Mouse (Mus musculus): ENCODE results near the gene Zfp644. TPM values are rescaled to one million over a fixed set of nuclear protein-coding genes. Genes with fewer than 3 reads are reported as not detected.
A peak's percentile ranks its signal among the peaks of the same experiment; 100 is the strongest.

Zfp644 gene
- polyA plus RNA-seq, 1 experiment from 2014 or later = 77.6 TPM

GRCm38 (mm10) chr5:106594388-106594787 is 102.7 kb downstream of the Zfp644 start:
- Histone ChIP-seq H3K27me3 (ENCODE audit: control insufficient read depth, insufficient read depth, low read length) (no peaks in the 10 kb centered on the region), H3K9ac (ENCODE audit: low read length) (no peak overlapping the region), H3K9me3 (ENCODE audit: control insufficient read depth, low read length) (no peaks in the 10 kb centered on the region), H3K36me3 (ENCODE audit: control insufficient read depth, insufficient read depth, low read length) (no peaks in the 10 kb centered on the region), H3K4me3 (ENCODE audit: low read depth, low read length) (no peak overlapping the region), H3K27ac (ENCODE audit: low read depth, low read length) (no peak overlapping the region), H3K4me1 (ENCODE audit: control insufficient read depth, insufficient read depth, low read length) (no peaks in the 10 kb centered on the region; the same call in 1 of the 2 replicates), H3K4me2 (no peak overlapping the region)
- DNase-seq (ENCODE audit: low spot score, missing footprints) = no peak
- ATAC-seq (ENCODE audit: low FRiP score) = no peak

- Histone ChIP-seq H3K27me3 (ENCODE audit: control insufficient read depth, insufficient read depth, low read length) (no peaks in the 10 kb centered on the region), H3K9me3 (ENCODE audit: control insufficient read depth, low read length) (no peaks in the 10 kb centered on the region), H3K9ac (ENCODE audit: low read length) (no peak overlapping the region), H3K27ac (ENCODE audit: low read depth, low read length) (no peak overlapping the region), H3K4me3 (ENCODE audit: low read depth, low read length) (no peak overlapping the region), H3K36me3 (ENCODE audit: control insufficient read depth, insufficient read depth, low read length) (no peaks in the 10 kb centered on the region), H3K4me1 (ENCODE audit: control insufficient read depth, insufficient read depth, low read length) (no peaks in the 10 kb centered on the region), H3K4me2 (no peak overlapping the region)
- 90% methylated on average over 5 of the region's 5 CpGs for WGBS
- no peak for DNase-seq (ENCODE audit: low spot score, missing footprints)
- no peak for ATAC-seq (ENCODE audit: low FRiP score)
These were observed 106.4 kb downstream of the Zfp644 start for GRCm38 (mm10) chr5:106590686-106591085.

GRCm38 (mm10) chr5:106589670-106590069 is 107.4 kb downstream of the Zfp644 start:
- no peaks in the 10 kb centered on the region for H3K4me1 ChIP-seq (ENCODE audit: control insufficient read depth, insufficient read depth, low read length)
- H3K27me3 ChIP-seq (ENCODE audit: control insufficient read depth, insufficient read depth, low read length) = no peaks in the 10 kb centered on the region
- no peaks in the 10 kb centered on the region for H3K9me3 ChIP-seq (ENCODE audit: control insufficient read depth, low read length)
- DNase-seq (ENCODE audit: low spot score, missing footprints) (no peak), ATAC-seq (ENCODE audit: low FRiP score) (no peak)
- no peaks in the 10 kb centered on the region for H3K36me3 ChIP-seq (ENCODE audit: control insufficient read depth, insufficient read depth, low read length)
- H3K9ac ChIP-seq (ENCODE audit: low read length) = no peak overlapping the region
- 93% methylated on average over 11 of the region's 11 CpGs for WGBS
- H3K4me3 ChIP-seq (ENCODE audit: low read depth, low read length) = no peak overlapping the region
- H3K27ac ChIP-seq (ENCODE audit: low read depth, low read length) = no peak overlapping the region
- H3K4me2 ChIP-seq = no peak overlapping the region

- Histone ChIP-seq H3K27me3 (ENCODE audit: control insufficient read depth, insufficient read depth, low read length) (no peaks in the 10 kb centered on the region), H3K4me2 (no peak overlapping the region), H3K9me3 (ENCODE audit: control insufficient read depth, low read length) (no peaks in the 10 kb centered on the region), H3K27ac (ENCODE audit: low read depth, low read length) (no peak overlapping the region), H3K9ac (ENCODE audit: low read length) (no peak overlapping the region), H3K4me3 (ENCODE audit: low read depth, low read length) (no peak overlapping the region), H3K4me1 (ENCODE audit: control insufficient read depth, insufficient read depth, low read length) (no peaks in the 10 kb centered on the region), H3K36me3 (ENCODE audit: control insufficient read depth, insufficient read depth, low read length) (no peaks in the 10 kb centered on the region)
- ATAC-seq (ENCODE audit: low FRiP score) (no peak), DNase-seq (ENCODE audit: low spot score, missing footprints) (no peak)
- 93% methylated on average over 9 of the region's 9 CpGs for WGBS
These were observed 108.1 kb downstream of the Zfp644 start for GRCm38 (mm10) chr5:106589006-106589405.

- WGBS = 85% methylated on average over 7 of the region's 7 CpGs
These were observed 116.1 kb downstream of the Zfp644 start for GRCm38 (mm10) chr5:106580943-106581342.

GRCm38 (mm10) chr5:106577237-106577888 is 119.7 kb downstream of the Zfp644 start:
- H3K4me2 ChIP-seq = no peak overlapping the region
- no peak overlapping the region for H3K27ac ChIP-seq (ENCODE audit: low read depth, low read length)
- no peak overlapping the region for H3K4me3 ChIP-seq (ENCODE audit: low read depth, low read length)
- peaks cover 9% of the 10 kb centered on the region; the same call in 1 of the 2 replicates for H3K27me3 ChIP-seq (ENCODE audit: control insufficient read depth, insufficient read depth, low read length)
- H3K9me3 ChIP-seq (ENCODE audit: control insufficient read depth, low read length) = no peaks in the 10 kb centered on the region
- no peaks in the 10 kb centered on the region for H3K36me3 ChIP-seq (ENCODE audit: control insufficient read depth, insufficient read depth, low read length)
- ATAC-seq (ENCODE audit: low FRiP score) = no peak
- DNase-seq (ENCODE audit: low spot score, missing footprints) = no peak
- H3K9ac ChIP-seq (ENCODE audit: low read length) = no peak overlapping the region
- WGBS = 56% methylated on average over 9 of the region's 9 CpGs
- H3K4me1 ChIP-seq (ENCODE audit: control insufficient read depth, insufficient read depth, low read length) = peaks cover 5% of the 10 kb centered on the region; the same call in 1 of the 2 replicates

More at GRCm38 (mm10) chr5:106580943-106581342, 116.1 kb downstream of the Zfp644 start:
- Histone ChIP-seq H3K36me3 (ENCODE audit: control insufficient read depth, insufficient read depth, low read length) (no peaks in the 10 kb centered on the region), H3K4me2 (no peak overlapping the region), H3K27ac (ENCODE audit: low read depth, low read length) (no peak overlapping the region), H3K9me3 (ENCODE audit: control insufficient read depth, low read length) (no peaks in the 10 kb centered on the region), H3K27me3 (ENCODE audit: control insufficient read depth, insufficient read depth, low read length) (no peaks in the 10 kb centered on the region), H3K4me3 (ENCODE audit: low read depth, low read length) (no peak overlapping the region), H3K4me1 (ENCODE audit: control insufficient read depth, insufficient read depth, low read length) (no peaks in the 10 kb centered on the region), H3K9ac (ENCODE audit: low read length) (no peak overlapping the region)
- DNase-seq (ENCODE audit: low spot score, missing footprints) (no peak), ATAC-seq (ENCODE audit: low FRiP score) (no peak)

GRCm38 (mm10) chr5:106575098-106575497 is 122.0 kb downstream of the Zfp644 start:
- Histone ChIP-seq H3K4me2 (peak overlapping the region; percentile 98), H3K9ac (ENCODE audit: low read length) (no peak overlapping the region), H3K9me3 (ENCODE audit: control insufficient read depth, low read length) (no peaks in the 10 kb centered on the region), H3K36me3 (ENCODE audit: control insufficient read depth, insufficient read depth, low read length) (no peaks in the 10 kb centered on the region), H3K4me3 (ENCODE audit: low read depth, low read length) (no peak overlapping the region), H3K27me3 (ENCODE audit: control insufficient read depth, insufficient read depth, low read length) (peaks cover 9% of the 10 kb centered on the region), H3K4me1 (ENCODE audit: control insufficient read depth, insufficient read depth, low read length) (peaks cover 5% of the 10 kb centered on the region; the same call in 1 of the 2 replicates), H3K27ac (ENCODE audit: low read depth, low read length) (no peak overlapping the region)
- peak; percentile 13 for ATAC-seq (ENCODE audit: low FRiP score)
- DNase-seq (ENCODE audit: low spot score, missing footprints) = no peak
- WGBS = 21% methylated on average over 4 of the region's 4 CpGs

GRCm38 (mm10) chr5:106574560-106574946 is 122.5 kb downstream of the Zfp644 start:
- Histone ChIP-seq H3K4me3 (ENCODE audit: low read depth, low read length) (peak overlapping the region; percentile 61), H3K27ac (ENCODE audit: low read depth, low read length) (no peak overlapping the region), H3K36me3 (ENCODE audit: control insufficient read depth, insufficient read depth, low read length) (no peaks in the 10 kb centered on the region), H3K9me3 (ENCODE audit: control insufficient read depth, low read length) (no peaks in the 10 kb centered on the region), H3K4me1 (ENCODE audit: control insufficient read depth, insufficient read depth, low read length) (peaks cover 5% of the 10 kb centered on the region; the same call in 1 of the 2 replicates), H3K9ac (ENCODE audit: low read length) (peak overlapping the region; percentile 73), H3K27me3 (ENCODE audit: control insufficient read depth, insufficient read depth, low read length) (peaks cover 9% of the 10 kb centered on the region), H3K4me2 (peak overlapping the region; percentile 98)
- peak; percentile 98 for DNase-seq (ENCODE audit: low spot score, missing footprints)
- ATAC-seq (ENCODE audit: low FRiP score) = peak; percentile 96
- whole genome bisulfite sequencing = under 1% methylated on average over 44 of the region's 45 CpGs

- H3K4me2 ChIP-seq = peak overlapping the region; percentile 98
- peaks cover 5% of the 10 kb centered on the region; the same call in 1 of the 2 replicates for H3K4me1 ChIP-seq (ENCODE audit: control insufficient read depth, insufficient read depth, low read length)
- peak overlapping the region; percentile 61 for H3K4me3 ChIP-seq (ENCODE audit: low read depth, low read length)
- ATAC-seq (ENCODE audit: low FRiP score) = peak; percentile 83; the same call in 1 of the 2 replicates
- no peak overlapping the region for H3K27ac ChIP-seq (ENCODE audit: low read depth, low read length)
- peaks cover 11% of the 10 kb centered on the region for H3K27me3 ChIP-seq (ENCODE audit: control insufficient read depth, insufficient read depth, low read length)
- no peaks in the 10 kb centered on the region for H3K36me3 ChIP-seq (ENCODE audit: control insufficient read depth, insufficient read depth, low read length)
- WGBS = 5% methylated on average over 55 of the region's 55 CpGs
- H3K9ac ChIP-seq (ENCODE audit: low read length) = peak overlapping the region; percentile 73
- H3K9me3 ChIP-seq (ENCODE audit: control insufficient read depth, low read length) = no peaks in the 10 kb centered on the region
- peak; percentile 94 for DNase-seq (ENCODE audit: low spot score, missing footprints)
These were observed 123.1 kb downstream of the Zfp644 start for GRCm38 (mm10) chr5:106573742-106574559.
